Mouse (Mus musculus): ENCODE results near the gene Epx.

Gene Epx

GRCm38 (mm10) chr11:87841436-87841835, 33.9 kb downstream of the Epx start:
- DNase-seq (ENCODE audit: low read depth in 2 of 2, low spot score in 2 of 2), result no peak

GRCm38 (mm10) chr11:87840676-87841075, 34.7 kb downstream of the Epx start:
- no peak for DNase-seq (ENCODE audit: low read depth in 2 of 2, low spot score in 2 of 2)

- DNase-seq (ENCODE audit: low read depth in 2 of 2, low spot score in 2 of 2), result no peak
Measured at GRCm38 (mm10) chr11:87828239-87828900, 47.0 kb downstream of the Epx start, which contains the start of gene Lpo. Gene Lpo, minus strand, starts transcription at chr11:87828289.

GRCm38 (mm10) chr11:87821502-87821901, 53.8 kb downstream of the Epx start:
- no peak for DNase-seq (ENCODE audit: low read depth in 2 of 2, low spot score in 2 of 2)

GRCm38 (mm10) chr11:87817443-87817773, 57.9 kb downstream of the Epx start:
- DNase-seq (ENCODE audit: low read depth in 2 of 2, low spot score in 2 of 2), result no peak

GRCm38 (mm10) chr11:87816707-87817442, 58.5 kb downstream of the Epx start:
- DNase-seq (ENCODE audit: low read depth in 2 of 2, low spot score in 2 of 2), result peak; percentile 20 to 30

GRCm38 (mm10) chr11:87814831-87815230, 60.5 kb downstream of the Epx start:
- DNase-seq (ENCODE audit: low read depth in 2 of 2, low spot score in 2 of 2), result no peak
